Mouse (Mus musculus) thymus, adult 2 months (tissue): Measurements from ENCODE around the gene Gm3045. TPM values are rescaled to one million over a fixed set of nuclear protein-coding genes. Genes with fewer than 3 reads are reported as not detected.

Source experiments
- DNase-seq: peaks from one replicate; pipeline ENCODE4 v3.0.0; 2021
- H3K27ac ChIP-seq: fragments of 200-500 bp; 2 replicates; pipeline ENCODE4 v1.5.1; 2012; ENCODE audit warnings: low read length, control low read depth; ENCODE audit not compliant: control insufficient read depth, insufficient read depth
- H3K27me3 ChIP-seq: fragments of 200-500 bp; 2 replicates; pipeline ENCODE4 v1.6.1; 2012; ENCODE audit warnings: mild to moderate bottlenecking, low read length, moderate library complexity, mixed read lengths; ENCODE audit not compliant: control insufficient read depth, insufficient read depth
- H3K36me3 ChIP-seq: fragments of 200-500 bp; 2 replicates; pipeline ENCODE4 v1.6.1; 2012; ENCODE audit warnings: mild to moderate bottlenecking, low read length, moderate library complexity; ENCODE audit not compliant: control insufficient read depth, insufficient read depth
- H3K4me1 ChIP-seq: fragments of 200-500 bp; replicated peaks from 2 replicates; pipeline ENCODE4 v1.6.1; 2012; ENCODE audit warnings: low read length; ENCODE audit not compliant: control insufficient read depth, insufficient read depth
- H3K4me3 ChIP-seq: fragments of 200-500 bp; 2 replicates; pipeline ENCODE4 v1.5.1; 2012; ENCODE audit warnings: mild to moderate bottlenecking, low read length, control low read depth, moderate library complexity; ENCODE audit not compliant: control insufficient read depth, insufficient read depth
- CTCF ChIP-seq: fragments of 200-500 bp; IDR thresholded peaks from 2 replicates; pipeline ENCODE4 v1.5.1; 2012; ENCODE audit warnings: mild to moderate bottlenecking, control low read depth, low read length, moderate library complexity, borderline replicate concordance; ENCODE audit not compliant: control insufficient read depth, poor library complexity, insufficient read depth; ENCODE audit errors: extremely low read depth
- POLR2A ChIP-seq: fragments of 200-500 bp; IDR thresholded peaks from 2 replicates; pipeline ENCODE4 v1.6.1; 2012; ENCODE audit warnings: mild to moderate bottlenecking, low read length, control low read depth, moderate library complexity; ENCODE audit not compliant: control insufficient read depth, poor library complexity, insufficient read depth; ENCODE audit errors: extremely low read depth
- WGBS: fragments of 180-500 bp; shearing (Covaris S2); methylation state at CpG from one replicate; pipeline ENCODE4 v1.1.7; 2018; 5-methylcytosine and 5-hydroxymethylcytosine counted together
- polyA plus RNA-seq: library from polyadenylated mRNA; depleted of rRNA; stranded (reverse); fragments of >200 nt; gene quantifications from 2 replicates; pipeline ENCODE4 v1.2.3, GENCODE M21; 2012

Gm3045 gene
- polyA plus RNA-seq, 1 experiment, result not detected

DNA sequence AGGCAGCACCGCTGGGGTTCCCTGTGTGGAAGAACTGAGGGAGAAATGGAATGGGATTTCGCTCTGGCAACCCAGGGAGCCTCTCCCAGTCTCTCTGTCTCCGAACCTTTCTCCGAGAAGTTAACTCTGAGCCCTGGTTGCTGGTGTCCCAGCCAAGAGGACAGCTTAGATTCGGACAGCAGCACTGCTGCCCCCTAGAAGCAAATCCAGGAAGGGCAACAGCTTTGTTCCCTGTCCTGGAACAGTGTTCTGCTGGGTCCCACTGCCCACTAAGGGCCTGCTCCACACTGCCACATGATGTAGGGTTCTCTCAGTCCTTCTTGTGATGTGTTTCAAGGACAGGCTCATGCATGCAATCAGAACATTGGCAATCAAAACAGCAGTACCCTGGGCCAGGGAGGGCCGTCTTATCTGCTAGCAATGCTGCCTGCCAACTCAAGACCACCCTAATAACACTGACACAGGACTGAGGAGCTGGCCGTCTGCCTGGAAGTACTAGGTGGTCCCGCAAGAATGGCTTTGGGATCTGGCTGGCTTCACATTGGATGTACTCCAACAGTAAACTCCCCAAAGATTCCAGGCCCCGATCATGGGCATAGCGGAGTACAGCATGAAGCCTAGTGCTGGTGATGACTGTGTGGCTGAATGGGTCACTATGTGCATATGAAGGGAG is 9.4 kb downstream of the Gm3045 start:
- WGBS, result 84% methylated on average over 10 of the region's 10 CpGs
- no peaks in the 10 kb centered on the region for H3K36me3 ChIP-seq
- no peaks in the 10 kb centered on the region for H3K4me1 ChIP-seq
- H3K4me3 ChIP-seq, result no peak overlapping the region
- TF ChIP-seq CTCF (no peak), POLR2A (no peak)
- peaks cover 11% of the 10 kb centered on the region; the same call in 1 of the 2 replicates for H3K27me3 ChIP-seq
- no peak for DNase-seq
- no peak overlapping the region for H3K27ac ChIP-seq

DNA sequence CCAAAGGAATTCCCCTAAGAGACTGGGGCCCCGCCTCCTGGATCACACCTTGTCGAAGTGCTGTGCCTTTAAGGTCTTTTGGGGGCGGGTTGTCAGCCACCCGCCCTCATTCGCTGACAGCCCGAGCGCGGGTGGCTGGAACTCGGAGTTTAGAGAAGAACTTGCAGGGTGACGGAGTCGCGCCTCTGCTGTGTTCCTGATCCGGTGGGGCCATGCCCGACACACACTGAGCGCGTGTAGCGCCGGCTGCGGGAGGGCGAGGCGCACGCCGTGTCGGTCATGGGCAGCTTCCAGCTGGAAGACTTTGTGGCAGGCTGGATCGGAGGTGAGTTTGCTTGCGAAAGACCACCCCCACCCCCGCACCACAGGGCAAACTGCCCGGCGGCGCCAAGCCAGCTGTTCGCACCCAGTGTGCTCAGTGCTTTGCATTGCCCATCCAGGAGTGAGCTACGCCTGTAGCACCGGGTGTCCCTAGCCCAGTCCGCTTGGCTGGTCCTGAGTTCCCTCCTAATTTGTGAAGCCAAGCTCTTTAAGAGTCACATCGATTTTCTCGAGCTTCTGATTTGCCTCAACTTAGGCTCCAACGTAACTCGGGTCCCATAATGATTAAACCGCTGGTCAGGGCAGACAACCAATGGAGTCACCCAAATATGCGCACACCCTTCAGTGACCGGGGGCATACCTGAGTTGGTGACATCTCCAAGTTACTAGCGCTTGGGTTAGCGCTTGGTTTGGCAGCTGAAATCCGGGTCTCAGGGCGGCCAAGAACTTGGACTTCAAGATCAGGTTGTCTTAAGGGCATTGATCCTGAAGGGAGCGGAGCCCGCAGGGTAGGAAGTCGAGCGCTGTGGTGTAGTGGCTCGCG is 12.0 kb downstream of the Gm3045 start, which contains the start of gene Slc25a48:
Slc25a48 (plus strand) TSS at position 145 of the 865 bp plus-strand sequence.
- no peak within 1 kb of the TSS for H3K27ac ChIP-seq
- peaks cover 11% of the 10 kb centered on the region; the same call in 1 of the 2 replicates for H3K27me3 ChIP-seq
- no peak for TF ChIP-seq CTCF
- TF ChIP-seq POLR2A, result no peak
- WGBS, result 6% methylated on average over 51 of the region's 51 CpGs
- no peaks in the 10 kb centered on the region for H3K4me1 ChIP-seq
- DNase-seq, result no peak
- no peaks in the 10 kb centered on the region for H3K36me3 ChIP-seq
- H3K4me3 ChIP-seq, result no peak within 1 kb of the TSS

DNA sequence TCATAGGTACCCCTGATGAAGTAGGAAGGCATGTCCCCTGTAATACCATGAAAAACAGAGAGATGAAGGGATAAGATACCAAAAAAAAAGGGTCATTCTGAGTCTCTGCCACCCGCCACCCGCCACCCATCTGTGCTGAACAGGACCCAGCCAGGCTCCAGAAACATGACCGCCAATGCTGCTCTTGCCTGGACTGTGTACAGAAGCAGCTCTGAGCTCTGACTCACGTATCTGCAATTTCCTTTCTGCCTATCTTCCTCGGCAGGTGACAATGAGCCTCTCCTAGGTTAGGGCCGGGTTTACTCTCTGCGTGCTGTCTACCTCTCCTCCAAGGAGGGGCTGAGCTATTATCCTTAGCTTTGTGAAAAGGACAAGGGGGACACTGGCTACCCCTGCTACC is 17.0 kb downstream of the Gm3045 start:
- H3K27me3 ChIP-seq, result peaks cover 7% of the 10 kb centered on the region; the same call in 1 of the 2 replicates
- H3K4me1 ChIP-seq, result no peaks in the 10 kb centered on the region
- no peak overlapping the region for H3K4me3 ChIP-seq
- 80% methylated on average over 7 of the region's 7 CpGs for WGBS
- no peak overlapping the region for H3K27ac ChIP-seq
- no peak for TF ChIP-seq POLR2A
- DNase-seq, result no peak
- no peaks in the 10 kb centered on the region for H3K36me3 ChIP-seq

DNA sequence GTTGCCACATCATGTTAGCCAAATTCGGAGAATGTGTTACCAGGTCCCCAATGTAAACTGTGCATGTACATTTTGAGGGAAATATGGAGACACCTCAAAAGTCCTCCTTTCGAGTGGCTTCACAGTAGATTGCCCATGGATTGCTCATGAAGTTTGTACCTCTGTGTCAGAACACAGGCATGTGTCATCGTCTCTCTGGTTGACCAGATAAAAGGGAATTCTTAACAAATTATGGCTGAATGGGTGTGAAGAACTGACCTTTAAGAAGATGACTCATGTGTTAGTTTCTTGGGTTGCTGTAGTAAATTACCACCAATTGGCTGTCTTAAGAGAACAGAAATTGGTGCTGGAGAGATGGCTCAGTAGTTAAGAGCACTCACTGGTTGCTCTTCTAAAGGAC is 17.7 kb downstream of the Gm3045 start:
- WGBS, result 94% methylated on average over 3 of the region's 3 CpGs
- TF ChIP-seq CTCF (no peak), POLR2A (no peak)
- no peak overlapping the region for H3K4me3 ChIP-seq
- H3K27me3 ChIP-seq, result peaks cover under 1% of the 10 kb centered on the region; the same call in 1 of the 2 replicates
- no peaks in the 10 kb centered on the region for H3K36me3 ChIP-seq
- DNase-seq, result no peak
- H3K4me1 ChIP-seq, result no peaks in the 10 kb centered on the region
- H3K27ac ChIP-seq, result no peak overlapping the region

DNA sequence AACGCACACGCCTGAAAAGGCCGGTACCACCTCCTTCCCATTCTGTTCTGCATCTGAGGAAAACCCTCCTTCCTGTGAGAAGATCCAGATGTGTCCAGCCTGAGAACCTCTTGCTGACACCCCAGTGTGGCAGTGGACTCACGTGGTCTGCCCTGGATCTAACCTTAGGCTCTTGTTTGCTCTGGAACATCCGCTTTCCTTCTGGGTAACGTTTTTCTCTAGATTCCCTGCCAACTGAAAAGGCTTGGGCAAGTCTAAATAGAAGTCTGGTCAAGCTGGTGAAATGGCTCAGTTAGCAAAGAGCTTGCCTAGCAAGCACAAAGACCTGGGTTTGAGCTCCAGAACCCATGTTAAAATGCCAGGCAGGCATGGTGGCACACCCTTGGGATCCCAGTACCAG is 18.6 kb downstream of the Gm3045 start:
- no peak overlapping the region for H3K27ac ChIP-seq
- 89% methylated on average over 6 of the region's 6 CpGs for WGBS
- no peaks in the 10 kb centered on the region for H3K4me1 ChIP-seq
- no peaks in the 10 kb centered on the region; the same call in 1 of the 2 replicates for H3K27me3 ChIP-seq
- no peak for TF ChIP-seq POLR2A
- no peak for TF ChIP-seq CTCF
- DNase-seq, result no peak
- no peak overlapping the region for H3K4me3 ChIP-seq
- no peaks in the 10 kb centered on the region for H3K36me3 ChIP-seq

DNA sequence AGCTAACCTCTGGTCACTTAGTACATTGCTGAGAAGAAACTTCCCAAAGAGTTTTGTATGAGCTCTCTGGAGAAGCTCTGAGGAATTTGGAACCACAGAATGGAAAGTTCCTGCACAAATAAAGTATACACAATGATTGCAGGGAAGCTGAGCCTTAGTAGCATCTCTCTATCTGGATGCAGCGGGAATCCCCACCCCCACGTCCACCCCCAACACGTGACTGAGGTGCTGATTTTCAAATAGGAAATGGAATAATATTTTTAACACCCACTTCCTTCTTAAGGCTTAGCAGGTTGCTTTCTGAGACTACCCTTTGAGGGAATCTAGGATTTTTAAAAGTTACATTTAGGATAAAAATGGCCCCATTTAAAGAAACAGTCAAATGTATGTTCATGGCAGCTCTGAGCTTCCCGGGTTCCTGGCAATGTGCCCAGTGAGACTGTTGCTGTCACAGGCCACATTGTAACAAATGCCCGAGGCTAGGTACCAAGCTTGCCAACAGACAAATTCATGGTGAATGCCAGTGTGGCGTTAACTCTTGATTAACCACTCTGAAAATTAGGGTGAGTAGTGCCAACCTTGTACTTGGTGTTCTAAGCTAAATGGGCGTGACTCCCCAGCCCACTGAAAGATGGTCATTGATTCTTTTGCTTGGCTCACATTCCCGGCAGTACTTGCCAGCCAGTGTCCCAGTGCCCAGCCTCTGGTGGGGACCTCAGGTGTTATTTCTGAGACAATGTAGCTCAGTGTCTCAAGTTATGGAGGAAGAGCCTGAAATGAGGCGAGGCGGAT is 23.0 kb downstream of the Gm3045 start:
- H3K4me3 ChIP-seq, result no peak overlapping the region
- no peak for DNase-seq
- 65% methylated on average over 10 of the region's 10 CpGs for WGBS
- H3K27me3 ChIP-seq, result no peaks in the 10 kb centered on the region; the same call in 1 of the 2 replicates
- H3K27ac ChIP-seq, result no peak overlapping the region
- no peak for TF ChIP-seq CTCF
- no peak for TF ChIP-seq POLR2A
- H3K36me3 ChIP-seq, result no peaks in the 10 kb centered on the region
- no peaks in the 10 kb centered on the region for H3K4me1 ChIP-seq
